Mouse (Mus musculus): ENCODE data around the gene Tmem170b. TPM values are rescaled to one million over a fixed set of nuclear protein-coding genes. Genes with fewer than 3 reads are reported as not detected.

Tmem170b gene
- polyA plus RNA-seq, 1 experiment: 6.0 TPM

DNA sequence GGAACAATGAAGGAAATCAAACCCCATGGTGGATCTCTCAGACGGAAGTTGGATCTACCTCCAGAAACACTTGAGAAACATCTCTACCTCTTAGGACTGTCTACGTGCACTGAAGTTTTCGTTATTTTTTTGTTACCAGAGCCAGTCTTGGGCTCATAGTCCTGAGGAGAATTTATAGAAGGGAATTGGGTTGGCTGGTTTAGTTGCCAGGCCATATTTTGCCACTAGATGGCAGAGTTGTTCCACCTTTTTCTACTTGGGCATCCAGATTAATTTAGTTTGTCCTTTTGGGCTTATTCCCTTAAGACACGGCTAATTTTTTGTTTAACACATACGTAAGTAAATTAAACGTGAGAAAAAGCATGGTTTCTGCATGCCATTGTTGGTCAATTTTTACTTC is 37.1 kb downstream of the Tmem170b start:
- H3K4me1 ChIP-seq (ENCODE audit: control insufficient read depth, insufficient read depth, insufficient read length, low read length): no peaks in the 10 kb centered on the region
- no peak overlapping the region for H3K27ac ChIP-seq (replicated peaks; ENCODE audit: low read depth, low read length)
- H3K4me3 ChIP-seq (ENCODE audit: insufficient read depth, low read depth, low read length): no peak overlapping the region

- H3K27ac ChIP-seq (replicated peaks; ENCODE audit: low read depth, low read length): peak overlapping the region; percentile 18
- H3K4me1 ChIP-seq (ENCODE audit: control insufficient read depth, insufficient read depth, insufficient read length, low read length): no peaks in the 10 kb centered on the region
- no peak overlapping the region for H3K4me3 ChIP-seq (ENCODE audit: insufficient read depth, low read depth, low read length)
These were observed 38.1 kb downstream of the Tmem170b start for GRCm38 (mm10) chr13:41643798-41644197.

DNA sequence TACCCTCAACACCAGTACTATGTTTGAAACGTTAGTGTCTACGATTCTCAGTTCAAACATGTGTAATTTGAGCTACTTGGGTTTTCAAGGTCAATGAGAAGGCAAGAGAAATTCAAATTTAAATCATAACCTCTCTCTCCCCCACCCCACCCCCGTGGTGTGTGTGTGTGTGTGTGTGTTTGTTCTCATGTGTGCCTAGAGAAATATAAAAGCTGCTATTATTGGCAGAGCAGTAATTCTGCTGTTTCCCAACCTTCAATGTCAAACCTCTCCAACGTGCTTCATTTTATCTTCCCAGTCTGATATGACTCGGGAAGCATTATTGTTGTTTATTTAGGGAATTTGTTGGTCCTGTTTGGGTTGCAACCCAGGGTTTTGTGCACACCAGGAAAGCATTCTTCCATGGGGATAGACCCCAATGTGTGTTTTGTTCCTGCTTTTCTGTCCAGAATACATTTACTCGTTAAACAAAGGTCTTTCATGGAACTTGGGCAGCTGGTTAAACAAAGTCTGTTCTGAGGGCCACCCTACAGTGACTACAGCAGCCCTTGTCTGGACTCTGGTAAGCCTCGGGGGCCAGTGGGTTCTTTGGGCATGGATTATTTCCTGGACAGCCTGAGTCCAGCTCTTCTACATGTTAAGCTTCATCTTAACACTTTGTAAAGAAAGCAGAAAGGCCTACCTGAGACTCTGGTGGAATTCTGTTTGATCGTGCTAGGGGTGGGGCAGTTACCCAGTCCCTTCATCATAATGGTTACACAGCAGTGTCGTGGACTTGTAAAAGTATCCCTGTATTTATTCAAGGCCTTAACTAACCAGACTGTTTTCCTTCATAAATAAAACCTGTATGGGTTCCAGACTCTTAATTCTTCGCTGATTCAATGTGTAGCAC is 39.1 kb downstream of the Tmem170b start:
- H3K4me3 ChIP-seq (ENCODE audit: insufficient read depth, low read depth, low read length): no peak overlapping the region
- no peaks in the 10 kb centered on the region for H3K4me1 ChIP-seq (ENCODE audit: control insufficient read depth, insufficient read depth, insufficient read length, low read length)
- no peak overlapping the region; the same call in 1 of the 2 replicates for H3K27ac ChIP-seq (replicated peaks; ENCODE audit: low read depth, low read length)

DNA sequence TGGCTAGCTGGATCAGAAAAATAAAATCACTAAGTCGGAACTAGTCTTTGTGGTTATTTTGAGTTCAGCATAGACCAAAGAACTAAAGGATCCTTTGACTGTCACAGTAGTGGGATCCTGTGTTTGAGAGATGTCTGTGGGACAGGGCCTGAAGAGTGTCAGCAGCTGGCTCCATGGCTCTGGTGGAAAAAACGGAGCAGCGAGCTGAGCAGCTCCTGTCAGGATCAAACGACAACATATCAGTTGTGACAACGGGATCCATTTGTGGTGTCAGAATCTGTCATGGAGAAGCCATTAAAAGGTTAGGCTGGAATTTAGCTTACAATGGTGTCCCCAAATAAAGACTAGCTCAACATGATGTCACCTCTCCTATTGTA is 39.8 kb downstream of the Tmem170b start:
- H3K4me3 ChIP-seq (ENCODE audit: insufficient read depth, low read depth, low read length): no peak overlapping the region
- no peak overlapping the region for H3K27ac ChIP-seq (replicated peaks; ENCODE audit: low read depth, low read length)
- H3K4me1 ChIP-seq (ENCODE audit: control insufficient read depth, insufficient read depth, insufficient read length, low read length): no peaks in the 10 kb centered on the region

GRCm38 (mm10) chr13:41647976-41648375 is 42.3 kb downstream of the Tmem170b start:
- Histone ChIP-seq H3K27ac (replicated peaks; ENCODE audit: low read depth, low read length) (no peak overlapping the region), H3K4me3 (ENCODE audit: insufficient read depth, low read depth, low read length) (no peak overlapping the region), H3K4me1 (ENCODE audit: control insufficient read depth, insufficient read depth, insufficient read length, low read length) (no peaks in the 10 kb centered on the region)

DNA sequence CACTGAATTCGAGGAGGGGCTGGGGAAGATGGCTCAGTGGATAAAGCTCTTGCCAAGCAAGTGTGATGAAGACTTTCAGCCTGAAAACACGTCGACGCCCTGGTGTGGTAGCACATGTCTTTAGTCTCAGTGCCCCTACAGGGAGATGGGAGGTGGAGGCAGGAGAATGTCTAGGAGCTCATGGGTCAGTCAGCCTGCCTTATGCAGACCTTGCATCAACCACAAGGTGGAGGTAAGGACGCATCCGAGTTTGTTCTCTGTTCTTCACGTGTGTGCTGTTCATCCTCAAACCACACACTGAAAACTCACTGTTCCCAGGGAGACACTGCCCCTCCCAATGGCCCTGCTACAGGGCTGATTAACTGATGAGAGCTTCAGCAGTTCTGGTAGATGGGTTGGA is 45.0 kb downstream of the Tmem170b start:
- H3K27ac ChIP-seq (replicated peaks; ENCODE audit: low read depth, low read length): no peak overlapping the region
- no peak overlapping the region for H3K4me3 ChIP-seq (ENCODE audit: insufficient read depth, low read depth, low read length)
- no peaks in the 10 kb centered on the region for H3K4me1 ChIP-seq (ENCODE audit: control insufficient read depth, insufficient read depth, insufficient read length, low read length)

DNA sequence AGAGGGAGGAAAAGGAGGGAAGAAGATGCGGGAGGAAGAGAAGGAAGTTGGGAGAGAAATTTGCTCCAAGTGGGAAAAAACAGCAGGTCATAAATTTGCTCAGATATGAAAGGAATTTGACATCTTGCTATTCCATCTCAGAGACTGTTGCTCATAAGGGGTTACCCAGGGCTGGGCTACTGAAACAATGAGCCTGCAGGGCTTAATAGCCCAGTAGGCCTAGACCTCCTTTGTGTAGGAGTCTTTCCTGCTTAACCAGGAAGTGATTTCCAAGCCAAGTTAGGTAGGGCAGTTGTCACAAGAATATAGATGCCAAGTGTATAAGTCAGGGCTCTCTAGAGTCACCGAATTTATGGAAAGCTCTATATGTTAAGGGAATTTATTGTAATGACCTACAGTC is 48.1 kb downstream of the Tmem170b start:
- no peak overlapping the region for H3K27ac ChIP-seq (replicated peaks; ENCODE audit: low read depth, low read length)
- H3K4me1 ChIP-seq (ENCODE audit: control insufficient read depth, insufficient read depth, insufficient read length, low read length): no peaks in the 10 kb centered on the region
- no peak overlapping the region for H3K4me3 ChIP-seq (ENCODE audit: insufficient read depth, low read depth, low read length)

- no peaks in the 10 kb centered on the region for H3K4me1 ChIP-seq (ENCODE audit: control insufficient read depth, insufficient read depth, insufficient read length, low read length)
- no peak overlapping the region for H3K27ac ChIP-seq (replicated peaks; ENCODE audit: low read depth, low read length)
- no peak overlapping the region for H3K4me3 ChIP-seq (ENCODE audit: insufficient read depth, low read depth, low read length)
These were observed 49.9 kb downstream of the Tmem170b start for GRCm38 (mm10) chr13:41655576-41656090.

DNA sequence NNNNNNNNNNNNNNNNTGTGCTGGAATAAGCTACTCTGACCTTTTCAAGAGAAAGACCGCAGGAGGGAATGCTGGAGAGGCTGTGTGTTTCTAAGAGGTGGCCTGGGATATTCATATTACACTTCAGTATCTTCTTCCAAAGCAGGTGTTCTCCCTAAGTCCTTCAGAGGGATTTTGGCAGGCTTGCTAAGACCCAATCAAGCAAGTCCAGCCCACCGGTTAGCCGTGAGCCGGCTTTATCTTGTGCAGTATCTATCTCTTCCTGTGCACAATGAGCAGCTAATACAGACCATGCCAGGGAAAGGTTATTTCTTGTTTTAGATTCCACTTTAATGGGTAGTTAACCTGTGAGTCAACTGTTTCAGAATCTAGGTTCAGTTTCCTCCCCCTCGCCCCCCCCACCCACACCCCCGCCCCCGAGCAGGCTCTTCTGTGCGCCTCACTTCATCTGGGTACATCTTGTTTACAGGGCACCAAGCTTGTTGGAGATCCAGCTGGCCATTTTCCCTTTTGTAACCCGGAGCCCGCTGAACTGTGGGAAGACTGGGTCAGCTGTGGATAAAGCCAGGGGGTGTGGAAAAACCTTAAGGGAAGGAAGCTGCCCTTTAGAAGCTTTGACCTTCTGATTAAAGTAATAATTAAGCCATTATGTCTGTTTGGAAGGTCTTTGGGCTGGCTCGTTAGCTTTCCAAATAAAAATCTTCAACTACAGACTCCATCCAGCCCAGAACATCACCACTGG is 54.5 kb downstream of the Tmem170b start:
- Histone ChIP-seq H3K4me1 (ENCODE audit: control insufficient read depth, insufficient read depth, insufficient read length, low read length) (0 out of 2 replicates have a peak, but pooled peaks cover 2% of the 10 kb centered on the region), H3K27ac (replicated peaks; ENCODE audit: low read depth, low read length) (no peak overlapping the region), H3K4me3 (ENCODE audit: insufficient read depth, low read depth, low read length) (no peak overlapping the region)

- H3K27ac ChIP-seq (replicated peaks; ENCODE audit: low read depth, low read length): no peak overlapping the region
- 0 out of 2 replicates have a peak, but pooled peaks cover 2% of the 10 kb centered on the region for H3K4me1 ChIP-seq (ENCODE audit: control insufficient read depth, insufficient read depth, insufficient read length, low read length)
- H3K4me3 ChIP-seq (ENCODE audit: insufficient read depth, low read depth, low read length): no peak overlapping the region
These were observed 55.4 kb downstream of the Tmem170b start for GRCm38 (mm10) chr13:41661116-41661515.

GRCm38 (mm10) chr13:41662401-41663070 is 56.8 kb downstream of the Tmem170b start:
- Histone ChIP-seq H3K4me3 (ENCODE audit: insufficient read depth, low read depth, low read length) (0 out of 2 replicates have a peak overlapping the region, but pooled peaks have one; percentile 4), H3K4me1 (ENCODE audit: control insufficient read depth, insufficient read depth, insufficient read length, low read length) (0 out of 2 replicates have a peak, but pooled peaks cover 2% of the 10 kb centered on the region), H3K27ac (replicated peaks; ENCODE audit: low read depth, low read length) (0 out of 2 replicates have a peak overlapping the region, but pooled peaks have one; percentile 10)

- H3K27ac ChIP-seq (replicated peaks; ENCODE audit: low read depth, low read length): no peak overlapping the region
These were observed 57.9 kb downstream of the Tmem170b start for GRCm38 (mm10) chr13:41663501-41664195.

GRCm38 (mm10) chr13:41669951-41670350 is 64.2 kb downstream of the Tmem170b start:
- no peaks in the 10 kb centered on the region for H3K4me1 ChIP-seq (ENCODE audit: control insufficient read depth, insufficient read depth, insufficient read length, low read length)
- no peak overlapping the region for H3K27ac ChIP-seq (replicated peaks; ENCODE audit: low read depth, low read length)
- H3K4me3 ChIP-seq (ENCODE audit: insufficient read depth, low read depth, low read length): no peak overlapping the region

More at GRCm38 (mm10) chr13:41663501-41664195, 57.9 kb downstream of the Tmem170b start:
- H3K4me3 ChIP-seq (ENCODE audit: insufficient read depth, low read depth, low read length): no peak overlapping the region
- 0 out of 2 replicates have a peak, but pooled peaks cover 2% of the 10 kb centered on the region for H3K4me1 ChIP-seq (ENCODE audit: control insufficient read depth, insufficient read depth, insufficient read length, low read length)

DNA sequence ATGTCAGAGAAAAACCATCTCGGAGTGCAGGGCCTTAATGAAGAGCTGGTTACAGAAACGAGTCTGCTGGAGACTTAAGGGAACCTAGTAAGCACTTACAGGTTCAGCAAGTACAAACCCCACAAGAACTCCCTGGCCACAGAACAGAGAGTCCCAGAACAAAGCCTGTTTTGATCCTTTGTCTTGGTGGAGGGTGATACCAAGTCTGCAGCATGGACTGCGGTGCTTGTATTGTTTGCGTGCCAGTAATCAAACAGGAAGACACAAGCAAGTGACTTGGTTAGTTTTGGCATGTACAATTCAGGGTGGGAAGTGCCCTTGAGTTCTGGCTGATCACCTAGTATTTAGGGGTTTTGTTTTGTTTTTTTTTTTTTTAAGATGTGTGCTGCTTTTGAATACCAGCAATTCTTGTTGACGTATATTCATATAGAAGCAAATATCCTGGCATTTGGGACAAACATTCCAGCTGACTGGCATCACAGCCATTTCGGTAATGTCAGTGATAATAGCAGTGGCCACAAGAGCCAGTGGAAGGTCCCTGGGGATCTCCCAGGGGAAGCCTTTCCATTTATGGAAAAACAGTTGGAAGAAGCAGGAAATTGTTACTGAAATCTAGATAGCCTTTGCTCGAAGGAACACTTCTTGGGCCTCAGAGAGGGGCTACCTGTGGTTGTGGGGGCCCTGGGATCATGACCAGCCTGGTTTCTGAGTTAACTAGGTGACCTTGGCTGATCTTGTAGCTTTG is 64.9 kb downstream of the Tmem170b start:
- Histone ChIP-seq H3K4me1 (ENCODE audit: control insufficient read depth, insufficient read depth, insufficient read length, low read length) (no peaks in the 10 kb centered on the region), H3K27ac (replicated peaks; ENCODE audit: low read depth, low read length) (peak overlapping the region; percentile 51), H3K4me3 (ENCODE audit: insufficient read depth, low read depth, low read length) (no peak overlapping the region)
